Mouse (Mus musculus): ENCODE data around the gene Snx27.

DNA sequence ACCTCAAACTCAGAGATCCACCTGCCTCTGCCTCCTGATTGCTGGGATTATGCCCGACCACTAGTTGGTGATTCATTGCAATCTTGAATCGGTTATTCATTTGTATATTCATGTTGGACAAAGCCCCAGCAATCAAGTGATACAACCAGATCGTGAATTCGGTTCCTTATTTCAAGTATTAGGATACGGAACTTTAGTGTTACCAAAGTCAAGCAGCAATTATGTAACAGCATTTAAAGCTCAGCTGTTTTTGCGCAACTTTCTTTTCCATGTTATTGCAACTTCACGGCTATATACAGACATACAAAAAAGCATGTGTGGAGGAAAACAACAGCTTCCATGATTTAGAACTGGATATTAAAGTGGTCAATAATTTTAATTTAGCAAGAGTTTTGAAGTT, 428 bp upstream of the Snx27 start:
- TF ChIP-seq POLR2A (IDR thresholded peaks at IDR 0.05; ENCODE audit: control insufficient read depth, low read depth, low read length) (no peak), CTCF (IDR thresholded peaks at IDR 0.05; ENCODE audit: control insufficient read depth, insufficient read depth, insufficient replicate concordance, low read depth, low read length) (no peak)

Data from testis, adult 2 months (tissue).